Mouse (Mus musculus) cerebellum, adult (tissue): ENCODE measurements around the gene Rspry1.

Source experiments
- ATAC-seq: cut with Nextera tagmentation; 2 replicates; pipeline ENCODE4 v1.9.2; 2017; ENCODE audit warnings: mild to moderate bottlenecking, moderate library complexity, mixed read lengths; ENCODE audit not compliant: insufficient number of reproducible peaks, low FRiP score, low TSS enrichment

Rspry1 gene

DNA sequence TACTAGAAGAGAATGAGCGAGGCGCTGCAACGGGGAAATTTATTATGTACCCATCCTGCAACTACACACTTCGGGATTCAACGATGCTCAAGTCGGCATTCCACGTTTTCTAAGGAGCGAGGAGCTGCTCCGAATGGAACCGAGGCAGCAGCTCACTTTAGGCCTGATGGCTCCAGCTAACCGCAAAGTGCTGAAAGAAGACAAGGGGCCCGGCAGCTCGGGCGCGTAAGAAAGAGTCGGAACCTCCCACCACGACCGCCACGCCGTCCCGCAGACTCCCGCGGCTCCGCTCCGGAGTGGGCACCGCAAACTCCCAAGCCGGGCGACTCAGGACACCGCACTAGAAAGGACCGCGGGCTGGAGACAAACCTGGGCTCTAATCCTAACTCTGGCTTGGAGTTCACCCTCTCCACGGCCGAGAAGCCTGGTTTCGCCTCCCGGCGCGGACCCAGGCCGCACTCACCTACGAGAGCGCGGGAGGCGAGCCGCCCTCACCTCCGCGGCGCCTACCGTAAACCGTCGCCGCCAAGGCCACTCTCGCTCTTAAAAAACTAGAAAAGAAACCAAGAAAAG lies 617 bp upstream of the Rspry1 start:
- peak; percentile 45 for ATAC-seq

DNA sequence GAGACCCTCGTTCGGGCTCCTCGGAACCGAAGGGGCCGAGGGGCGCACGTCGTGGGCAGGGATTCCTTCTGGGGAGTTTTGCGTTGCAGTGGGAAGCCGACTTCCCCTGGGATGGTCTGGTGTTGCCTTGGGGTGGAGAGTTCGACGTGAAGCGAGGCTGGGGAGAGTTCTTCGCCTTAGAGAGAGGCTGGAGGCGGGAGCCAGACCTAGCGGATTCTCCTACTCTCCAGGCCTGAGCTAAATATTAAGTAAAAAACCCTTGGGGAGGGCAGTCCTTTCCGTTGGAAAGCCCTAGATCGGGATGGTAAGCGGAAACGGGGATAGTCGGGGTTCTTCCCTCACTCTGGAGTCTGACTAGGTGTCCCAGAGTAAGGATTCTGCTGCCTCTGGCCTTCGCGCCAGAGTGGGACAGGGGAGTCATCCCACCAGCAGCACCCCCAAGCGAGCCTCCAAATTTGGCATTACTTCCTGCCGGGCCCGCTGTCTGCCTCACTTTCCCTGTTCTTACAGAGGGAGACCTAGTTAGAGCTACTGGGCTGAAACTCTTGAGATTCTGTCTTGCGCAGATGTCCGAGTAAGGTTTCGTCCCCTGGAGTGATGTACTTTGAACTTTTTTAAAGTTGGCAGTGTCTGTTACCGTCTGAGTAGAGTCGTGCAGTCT lies 864 bp downstream of the Rspry1 start:
- ATAC-seq, result no peak

DNA sequence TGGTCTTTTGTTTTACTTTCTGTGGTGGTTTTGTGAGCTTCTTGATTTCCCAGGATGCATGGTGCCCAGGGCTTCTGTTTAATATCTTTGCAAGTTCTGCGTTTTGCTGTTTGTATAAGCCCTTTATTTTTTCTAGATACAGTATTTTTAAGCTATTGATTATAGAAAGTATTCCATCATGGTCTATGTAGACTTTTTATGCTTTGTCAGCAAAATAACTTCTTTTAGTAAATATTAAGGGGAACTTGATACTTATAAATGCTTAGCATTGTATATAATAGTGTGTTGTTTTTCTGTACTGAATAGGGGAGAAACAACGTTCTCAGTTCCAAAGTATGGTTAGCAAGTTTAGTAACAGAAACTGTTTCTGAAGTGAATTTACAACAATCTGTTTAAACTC lies 2.3 kb downstream of the Rspry1 start:
- no peak for ATAC-seq

DNA sequence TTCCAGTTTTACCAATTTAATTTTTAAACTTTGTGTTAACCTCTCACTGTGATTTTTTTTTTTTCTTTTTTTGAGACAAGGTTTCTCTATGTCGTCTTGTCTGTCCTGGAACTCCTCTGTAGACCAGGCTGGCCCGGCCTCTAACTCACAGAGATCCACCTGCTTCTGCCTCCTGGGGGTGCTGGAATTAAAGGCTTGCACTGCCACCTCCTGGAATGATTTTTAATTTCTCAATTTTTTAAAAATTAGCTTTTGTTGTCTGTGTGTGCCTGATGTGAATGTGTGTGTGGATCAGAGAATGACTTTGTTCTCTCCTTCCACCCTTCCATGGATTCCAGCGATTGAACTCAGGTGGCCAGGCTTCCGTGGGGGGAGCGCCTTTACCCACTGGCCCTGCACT lies 5.3 kb downstream of the Rspry1 start:
- no peak for ATAC-seq

DNA sequence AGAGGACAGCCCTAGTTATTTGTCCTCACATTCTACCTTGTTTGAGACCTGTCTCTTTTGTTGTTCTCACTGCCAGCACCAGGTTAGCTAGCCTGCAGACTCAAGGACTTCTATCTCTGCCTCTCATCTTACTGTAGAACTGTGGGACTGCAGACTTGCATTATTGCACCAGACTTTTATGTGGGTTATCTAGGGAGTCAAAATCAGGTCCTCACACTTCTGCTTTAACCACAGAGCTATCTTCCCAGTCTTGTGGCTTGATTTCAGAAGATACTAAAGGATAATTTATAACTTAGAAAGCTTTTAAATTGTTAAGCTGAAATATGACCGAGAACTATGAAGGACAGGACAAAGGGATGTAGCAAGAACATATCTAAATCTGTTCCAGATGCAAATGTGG lies 23.1 kb downstream of the Rspry1 start:
- ATAC-seq, result no peak

DNA sequence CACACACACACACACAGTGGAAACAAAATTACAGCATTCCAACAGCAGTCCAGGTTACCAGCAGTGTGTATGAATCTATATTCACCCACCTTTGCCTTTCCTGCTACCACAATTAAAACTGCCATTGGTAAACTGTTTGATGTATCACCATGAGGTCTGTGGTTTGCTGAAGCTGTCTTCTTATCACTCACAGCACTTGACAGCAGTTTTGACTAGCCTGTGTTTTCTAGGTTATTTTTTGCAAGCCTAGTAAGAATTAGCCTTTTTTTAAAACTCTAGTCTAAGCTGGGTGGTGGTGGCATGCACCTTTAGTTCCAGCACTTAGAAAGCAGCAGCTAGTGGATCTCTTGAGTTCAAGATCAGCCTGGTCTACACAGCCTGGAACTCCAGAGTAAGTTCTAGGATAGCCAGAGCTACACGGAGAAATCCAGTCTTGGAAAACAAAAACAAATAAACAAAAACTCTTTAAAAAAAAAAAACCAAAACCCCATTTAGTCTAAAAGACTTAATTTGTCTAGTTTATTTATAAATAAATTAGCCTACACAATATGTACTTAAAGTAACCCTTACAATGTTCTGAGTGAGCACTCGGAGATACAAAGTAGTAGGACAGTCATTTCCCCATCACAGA lies 31.9 kb downstream of the Rspry1 start:
- ATAC-seq, result no peak

DNA sequence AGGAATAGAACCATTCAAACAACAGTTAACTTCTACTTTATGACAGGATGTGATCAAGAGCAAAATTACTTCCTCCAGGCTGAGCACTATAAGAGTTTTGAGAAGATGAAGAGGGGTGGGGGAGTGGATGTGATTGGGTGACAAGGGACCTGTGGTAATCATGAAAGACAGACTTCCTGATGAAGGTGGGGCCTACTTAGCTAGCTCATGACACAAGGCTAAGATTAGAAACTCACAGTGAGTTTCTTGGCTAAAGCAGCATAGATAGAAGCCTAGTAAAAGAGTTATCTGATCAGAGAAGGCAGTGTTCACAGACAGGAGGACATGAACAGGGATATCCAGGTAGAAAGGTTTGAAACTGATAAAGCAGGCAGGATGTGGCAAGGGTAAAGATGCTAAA lies 32.5 kb downstream of the Rspry1 start:
- ATAC-seq, result no peak

DNA sequence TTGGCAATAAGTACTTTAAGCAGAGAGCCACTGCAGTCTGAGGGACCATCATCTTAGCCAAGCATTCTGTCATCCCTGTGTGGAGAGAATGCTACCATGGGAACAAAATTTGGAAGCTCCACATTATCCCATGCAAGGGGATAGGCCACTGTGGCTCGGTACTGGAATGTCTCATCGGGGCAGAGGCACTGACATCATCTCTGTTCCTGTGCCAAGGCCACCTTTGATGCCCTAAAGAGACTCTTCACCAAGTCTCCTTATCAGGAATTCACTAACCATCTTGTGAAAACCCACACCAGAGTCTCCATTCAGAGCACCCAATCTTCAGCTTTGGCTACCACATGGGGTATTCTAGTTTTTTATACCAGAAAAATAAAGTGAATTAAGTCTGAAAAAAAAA lies 39.4 kb downstream of the Rspry1 start:
- ATAC-seq, result no peak

DNA sequence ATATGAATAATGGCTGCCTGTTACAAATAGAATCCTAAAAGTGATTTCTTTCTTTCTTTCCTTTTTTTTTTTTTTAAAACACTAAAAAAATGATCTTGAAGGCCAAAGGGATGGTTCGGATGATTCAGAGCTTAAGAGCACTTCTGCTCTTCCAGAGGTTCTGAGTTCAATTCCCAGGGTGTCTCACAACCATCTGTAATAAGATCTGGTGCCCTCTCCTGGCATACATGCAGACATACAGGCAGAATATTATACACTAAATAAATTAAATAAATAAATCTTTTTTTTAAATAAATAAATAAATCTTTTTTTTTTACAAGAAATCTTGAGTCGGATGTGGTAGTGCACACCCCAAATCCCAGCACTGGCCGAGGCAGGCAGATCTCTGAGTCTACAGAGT lies 40.2 kb downstream of the Rspry1 start:
- no peak for ATAC-seq

DNA sequence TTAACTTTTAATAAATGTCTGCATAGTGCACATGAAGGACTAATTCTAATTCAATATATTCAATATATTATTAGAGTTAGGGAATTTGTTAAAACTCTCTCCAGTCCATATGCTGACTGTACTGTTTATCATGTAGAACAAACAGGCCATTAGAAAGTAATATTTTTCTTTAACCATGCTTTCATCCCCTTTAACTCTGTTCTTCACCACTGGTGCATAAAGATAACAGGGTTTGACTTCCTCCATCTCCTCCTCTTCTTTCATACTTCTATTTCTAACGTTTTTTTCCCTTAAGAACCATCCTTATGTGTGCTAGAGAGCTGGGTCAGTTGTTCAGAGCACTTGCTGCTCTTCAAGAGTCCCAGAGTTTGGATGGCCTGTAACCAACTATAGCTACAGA lies 43.5 kb downstream of the Rspry1 start:
- no peak for ATAC-seq

DNA sequence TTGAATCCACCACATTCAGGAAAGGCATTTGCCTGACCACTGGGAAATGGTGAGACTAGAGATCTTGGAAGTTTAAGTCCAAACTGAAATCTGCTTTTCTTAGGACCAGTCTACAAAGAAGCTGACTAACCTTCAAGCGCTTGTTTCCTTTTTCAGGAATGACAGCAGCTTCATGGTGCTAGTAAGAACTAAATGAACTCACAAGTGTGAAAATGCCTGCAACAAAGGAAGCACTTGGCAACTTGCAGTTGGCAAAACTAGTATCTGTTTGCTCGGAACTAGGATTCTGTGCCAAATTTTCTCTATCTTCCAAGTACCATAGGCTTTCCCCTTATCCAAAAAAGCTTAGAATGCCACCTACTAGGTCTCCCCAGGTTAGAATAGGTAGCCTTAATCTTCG lies 44.4 kb downstream of the Rspry1 start:
- ATAC-seq, result no peak

DNA sequence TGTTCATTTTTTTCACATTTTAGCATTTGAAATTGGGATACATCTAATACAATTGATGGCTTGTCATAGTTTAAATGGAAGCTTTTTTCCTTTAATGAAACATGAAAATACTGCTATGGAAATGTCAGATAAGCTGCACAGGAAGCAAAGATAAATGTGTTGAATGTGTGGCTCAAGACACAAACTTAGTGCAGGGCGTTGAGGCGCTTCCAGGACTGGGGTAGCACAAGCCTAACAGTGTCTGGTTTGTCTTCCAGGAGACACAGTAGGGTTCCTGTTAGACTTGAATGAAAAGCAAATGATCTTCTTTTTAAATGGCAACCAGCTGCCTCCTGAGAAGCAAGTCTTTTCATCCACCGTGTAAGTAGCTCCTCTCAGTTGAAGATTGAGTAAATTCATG lies 47.8 kb downstream of the Rspry1 start:
- ATAC-seq, result no peak

DNA sequence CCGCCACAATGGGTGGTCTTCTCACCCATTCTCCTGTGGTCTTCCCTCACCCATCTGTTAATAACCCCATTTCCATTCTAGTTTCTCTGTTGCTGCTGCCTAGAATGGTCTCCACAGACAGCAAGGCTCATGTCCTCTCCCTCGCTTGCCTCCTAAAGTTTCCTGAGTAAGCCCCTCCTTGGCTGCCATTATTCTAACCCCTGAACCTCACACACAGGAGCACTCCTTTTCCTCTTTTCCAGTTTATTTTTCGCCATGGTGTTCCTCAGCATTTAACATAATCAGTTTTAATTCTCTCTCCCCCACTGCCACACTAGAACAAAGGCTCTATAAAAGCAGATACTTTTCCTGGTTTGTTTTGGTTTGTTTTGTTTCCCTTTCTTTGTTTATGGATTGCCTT lies 51.2 kb downstream of the Rspry1 start:
- ATAC-seq, result no peak

DNA sequence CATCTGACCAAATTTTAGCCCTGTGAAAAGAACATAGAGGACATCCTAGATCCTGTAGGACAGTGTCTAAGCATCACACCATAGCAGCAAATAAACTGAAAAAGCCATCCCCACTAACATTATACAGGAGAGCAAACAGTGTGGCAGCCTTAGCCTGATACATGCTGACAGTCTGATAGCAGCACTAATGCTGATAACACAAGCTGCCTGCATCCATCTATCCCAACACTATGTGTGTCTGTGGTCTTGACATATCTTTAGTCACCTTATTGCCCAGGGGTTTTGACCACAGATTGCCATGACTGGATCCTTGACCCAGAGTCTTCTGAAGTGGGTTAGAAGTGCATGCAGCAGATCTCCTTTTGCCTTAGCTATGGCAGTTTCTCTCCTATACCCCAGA lies 53.3 kb downstream of the Rspry1 start:
- no peak for ATAC-seq

DNA sequence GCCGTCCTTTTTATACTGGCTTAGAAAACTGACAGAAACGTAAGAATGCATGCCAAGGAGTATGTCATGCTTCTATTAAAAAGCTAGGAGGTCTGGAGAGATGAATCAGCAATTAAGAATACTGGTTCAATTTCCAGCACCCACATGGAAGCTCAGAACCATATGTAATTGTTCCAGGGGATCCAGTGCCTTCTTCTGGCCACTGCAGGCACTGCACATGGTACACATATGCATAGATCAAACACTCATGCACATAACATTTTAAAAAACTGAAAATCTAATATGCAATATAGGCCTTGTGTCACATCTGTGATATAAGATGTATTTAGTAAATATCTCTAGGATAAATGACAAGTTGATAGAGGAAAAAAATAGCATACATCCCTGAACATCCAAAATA lies 56.3 kb downstream of the Rspry1 start:
- ATAC-seq, result no peak

DNA sequence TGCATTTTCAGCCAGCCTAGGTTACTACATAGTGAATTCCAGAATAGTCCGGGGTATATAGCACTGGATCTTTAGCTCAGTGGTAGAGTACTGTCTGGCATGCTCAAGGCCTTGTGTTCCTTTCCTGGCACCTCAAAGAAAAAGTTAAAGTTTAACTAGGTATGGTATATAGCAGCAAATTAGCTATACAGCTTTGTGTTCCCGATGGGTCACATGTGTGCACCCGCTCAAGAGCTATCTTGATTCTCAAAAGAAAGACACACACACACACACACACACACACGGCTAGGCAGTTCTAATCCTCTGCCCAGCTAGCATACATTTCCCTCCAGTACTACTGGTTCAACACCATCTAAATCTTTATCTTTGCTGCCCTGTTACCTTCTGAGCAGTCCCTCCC lies 58.7 kb downstream of the Rspry1 start:
- no peak for ATAC-seq

DNA sequence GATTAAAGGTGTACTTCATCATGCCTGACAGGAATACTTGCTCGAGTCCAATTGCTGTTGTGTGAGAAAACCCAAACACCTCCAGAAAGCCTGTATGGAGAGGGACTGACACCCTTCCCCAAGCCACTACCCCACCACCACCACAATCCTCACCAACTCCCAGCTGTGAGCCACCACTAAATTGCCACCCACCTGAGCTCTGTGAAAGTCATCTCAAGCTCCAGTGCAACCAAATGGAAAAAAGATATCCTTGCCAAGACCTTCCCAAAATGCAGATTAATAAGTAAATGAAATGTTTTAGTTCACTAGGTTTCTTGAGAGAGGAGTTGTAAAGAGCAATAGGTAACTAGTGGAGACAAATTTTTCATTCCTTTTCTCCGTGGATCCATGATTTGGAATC lies 63.0 kb downstream of the Rspry1 start:
- ATAC-seq, result no peak

DNA sequence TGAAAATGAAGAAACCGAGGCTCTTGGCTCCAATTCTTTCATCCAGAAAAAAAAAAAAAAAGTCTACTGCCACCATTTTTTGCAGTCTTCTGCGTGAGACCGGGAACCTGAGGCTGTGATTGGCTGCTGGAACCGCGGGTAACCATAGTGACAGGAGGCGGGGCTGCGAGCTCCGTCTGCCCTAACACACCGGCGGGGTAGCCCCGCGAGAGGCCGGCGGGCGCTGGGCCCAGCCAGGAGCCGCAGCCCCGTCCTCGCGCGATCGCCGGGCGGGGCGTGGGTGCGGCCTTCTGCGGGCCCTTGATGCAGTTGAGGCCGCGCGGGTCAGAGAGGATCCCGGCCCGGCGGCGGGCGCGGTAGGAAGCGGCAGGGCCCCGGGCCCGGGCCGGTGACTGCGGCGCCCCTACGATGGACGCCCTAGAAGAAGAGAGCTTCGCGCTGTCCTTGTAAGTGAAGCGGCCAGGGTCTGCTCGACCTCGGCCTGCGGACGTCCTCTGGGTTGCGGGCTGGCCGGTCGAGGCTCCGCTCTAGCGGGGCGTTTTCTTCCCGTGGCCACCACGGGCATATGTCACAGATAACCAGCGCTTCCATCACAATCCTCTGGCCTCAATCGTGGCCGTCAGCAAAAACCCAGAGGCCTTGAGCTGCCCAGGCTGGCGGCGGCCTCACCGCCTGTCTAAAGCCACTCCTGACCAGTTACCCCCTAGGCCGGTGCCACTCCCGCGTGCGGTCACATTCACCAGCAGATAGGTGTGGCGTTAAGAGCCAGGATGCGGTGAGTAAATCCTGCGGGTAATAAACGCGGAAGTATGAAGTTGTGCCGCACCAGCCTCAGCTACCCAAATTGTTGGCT lies 64.9 kb downstream of the Rspry1 start, which contains the start of gene Arl2bp:
Arl2bp (plus strand) TSS at position 145 of the 853 bp plus-strand sequence.
- peak; percentile 98 for ATAC-seq

DNA sequence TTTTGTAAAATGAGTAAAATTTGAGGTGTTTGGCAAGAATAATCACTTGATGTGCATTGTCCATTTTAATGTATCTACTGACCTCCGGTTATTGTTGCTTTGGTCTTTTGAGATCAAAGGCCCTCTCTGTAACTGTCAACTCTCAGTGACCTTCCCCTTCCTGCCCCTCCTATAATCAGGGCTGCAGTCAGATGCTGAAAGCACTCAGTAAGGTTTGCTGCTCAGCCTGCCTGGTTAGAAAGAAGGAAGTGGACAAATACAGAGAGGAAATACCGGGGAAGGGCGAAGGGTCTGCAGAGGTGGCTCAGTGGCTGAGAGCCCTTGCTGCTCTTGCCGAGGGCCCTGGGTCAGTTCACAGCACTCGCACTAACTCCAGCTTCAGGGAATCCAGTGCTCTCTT lies 72.6 kb downstream of the Rspry1 start:
- ATAC-seq, result no peak

DNA sequence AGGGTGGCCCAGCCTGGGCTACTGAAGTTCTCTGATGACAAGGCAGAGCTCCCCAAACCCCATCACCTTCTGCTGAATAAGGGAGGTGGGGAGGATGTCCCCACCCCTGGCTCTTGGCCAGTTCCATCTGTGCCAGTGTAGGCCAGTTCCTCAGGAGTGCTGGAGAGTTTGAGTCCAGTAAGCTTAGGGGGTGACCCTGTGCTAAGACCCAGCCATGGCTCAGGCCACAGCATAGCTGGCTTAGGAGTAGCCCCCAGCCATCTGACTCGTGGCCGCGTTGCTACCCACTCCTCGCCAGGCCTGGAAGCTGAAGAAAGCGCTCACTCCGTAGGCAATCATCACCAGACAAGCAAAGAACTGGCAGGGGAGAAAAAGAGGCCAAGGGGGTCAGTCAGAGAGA lies 74.2 kb downstream of the Rspry1 start:
- ATAC-seq, result no peak

DNA sequence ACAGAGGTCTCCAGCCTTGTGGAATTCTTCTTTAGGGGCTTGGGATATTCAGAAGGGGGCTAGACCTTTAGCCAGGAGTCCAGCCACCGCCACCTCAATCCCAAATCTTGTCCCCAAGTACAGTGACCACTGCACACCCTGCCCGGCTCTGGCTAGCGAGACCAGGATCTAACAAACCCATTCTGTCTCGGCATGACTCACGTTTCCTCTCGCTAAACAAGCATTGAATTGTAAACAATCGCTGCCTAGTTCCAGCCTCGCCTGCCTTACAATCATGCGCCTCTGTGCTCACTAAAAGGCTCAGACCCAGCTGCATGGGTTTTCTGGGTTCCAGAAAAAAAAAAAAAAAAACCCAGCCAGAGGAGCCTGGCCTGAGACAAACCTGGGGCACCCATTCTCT lies 76.8 kb downstream of the Rspry1 start:
- no peak for ATAC-seq
